Mouse (Mus musculus): ENCODE results near the gene Gng2.
A peak's percentile ranks its signal among the peaks of the same experiment; 100 is the strongest.
"Not testable (repeated sequence)": the region's sequence is repeated elsewhere in the genome, so short reads cannot be mapped to it uniquely, and the experiment has no call there.

The Gng2 gene

GRCm38 (mm10) chr14:19865121-19865520 lies 112.3 kb downstream of the Gng2 start:
- not testable (repeated sequence) for DNase-seq (ENCODE audit: inconsistent age in 2 of 2, low spot score in 1 of 2)

GRCm38 (mm10) chr14:19861311-19862080 lies 115.9 kb downstream of the Gng2 start:
- DNase-seq (ENCODE audit: inconsistent age in 2 of 2, low spot score in 1 of 2): peak in 1 of 2 experiments; percentile 40

GRCm38 (mm10) chr14:19860281-19860680 lies 117.1 kb downstream of the Gng2 start:
- no peak for DNase-seq (ENCODE audit: inconsistent age in 2 of 2, low spot score in 1 of 2)

- peak in 1 of 2 experiments; percentile 56 for DNase-seq (ENCODE audit: inconsistent age in 2 of 2, low spot score in 1 of 2)
Measured at GRCm38 (mm10) chr14:19858808-19859776, 118.3 kb downstream of the Gng2 start.

GRCm38 (mm10) chr14:19858279-19858678 lies 119.1 kb downstream of the Gng2 start:
- no peak for DNase-seq (ENCODE audit: inconsistent age in 2 of 2, low spot score in 1 of 2)

GRCm38 (mm10) chr14:19853471-19853870 lies 124.0 kb downstream of the Gng2 start:
- no peak for DNase-seq (ENCODE audit: inconsistent age in 2 of 2, low spot score in 1 of 2)

- peak; percentile 61 to 90 for DNase-seq (ENCODE audit: inconsistent age in 2 of 2, low spot score in 1 of 2)
Measured at GRCm38 (mm10) chr14:19839600-19840332, 137.7 kb downstream of the Gng2 start.

- DNase-seq (ENCODE audit: inconsistent age in 2 of 2, low spot score in 1 of 2): no peak
Measured at GRCm38 (mm10) chr14:19836289-19836688, 141.1 kb downstream of the Gng2 start.

- no peak for DNase-seq (ENCODE audit: inconsistent age in 2 of 2, low spot score in 1 of 2)
Measured at GRCm38 (mm10) chr14:19825481-19825880, 151.9 kb downstream of the Gng2 start.

- DNase-seq (ENCODE audit: inconsistent age in 2 of 2, low spot score in 1 of 2): peak; percentile 95 to 97
Measured at GRCm38 (mm10) chr14:19823321-19824142, 153.9 kb downstream of the Gng2 start, which contains the start of gene Rtraf. Gene Rtraf (minus strand): TSS chr14:19823824.

Data from adrenal gland, adult (tissue).